Mouse (Mus musculus) Patski (cell line): ENCODE results near the gene Dicer1. TPM values are rescaled to one million over a fixed set of nuclear protein-coding genes. Genes with fewer than 3 reads are reported as not detected.

Experiments
- ATAC-seq: fragments of 100-300 bp; one replicate; pipeline ENCODE4 v1.8.0; 2021
- CTCF ChIA-PET: fragments of 350-600 bp; sonication (Branson Sonifier 250); formaldehyde crosslinking; loops from one replicate; lab custom pipeline; 2022; ENCODE audit warnings: inconsistent platforms; lab: Charles Lee
- POLR2A ChIA-PET: fragments of 350-600 bp; sonication (Branson Sonifier 250); formaldehyde crosslinking; loops from one replicate; lab custom pipeline; 2022; ENCODE audit warnings: antibody characterized with exemption, inconsistent platforms; lab: Charles Lee
- DNase-seq: peaks from one replicate; pipeline ENCODE4 v3.0.0-alpha.2; 2011; ENCODE audit warnings: low read depth, low spot score
- H3K27me3 ChIP-seq: fragments of 371-371 bp; one replicate; pipeline ENCODE4 v1.5.1; 2021
- CTCF ChIP-seq: fragments of 100-300 bp; IDR thresholded peaks from one replicate; pipeline ENCODE4 v1.5.1; 2021
- in situ Hi-C: fragments of 300-500 bp; cut with MboI; formaldehyde crosslinking; loops from 3 replicates; pipeline ENCODE4 v1.11.1; 2018; ENCODE audit warnings: low pct_unique_long_range_greater_than_20kb, mixed read lengths
- polyA plus RNA-seq: library from polyadenylated mRNA; unstranded; gene quantifications from one replicate; pipeline ENCODE4 v1.2.3, GENCODE M21; 2021

The Dicer1 gene
- polyA plus RNA-seq, 1 experiment from 2014 or later = 22.6 TPM

DNA sequence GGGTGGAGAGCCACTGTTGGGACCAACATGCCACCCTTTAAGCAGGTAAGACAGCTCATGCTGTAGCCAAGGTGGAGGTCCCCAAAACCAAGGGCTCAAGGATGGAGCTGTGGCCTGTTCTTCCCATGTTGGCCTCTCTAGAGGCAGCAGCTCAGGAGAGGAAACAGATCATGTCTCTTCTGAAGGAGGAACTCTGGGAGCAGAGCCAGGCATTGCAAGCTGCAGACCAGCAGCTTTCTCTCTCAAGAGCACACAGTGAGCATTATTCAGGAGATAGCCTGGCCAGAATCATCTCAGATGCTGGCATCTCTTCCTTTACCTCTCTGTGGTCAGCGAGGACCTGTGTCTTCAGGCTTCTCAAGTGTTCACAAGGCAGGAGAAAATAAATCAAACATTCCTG, 96.7 kb downstream of the Dicer1 start:
- DNase-seq = no peak
- ChIA-PET CTCF (no interaction called here), POLR2A (no interaction called here)
- peaks cover 17% of the 10 kb centered on the region for H3K27me3 ChIP-seq
- no peak for ATAC-seq
- TF ChIP-seq CTCF = no peak
- in situ Hi-C loops = loop anchor here (25.0 kb wide), 1 partner anchor 193 kb away; the partner anchor contains the start of gene Gsc

DNA sequence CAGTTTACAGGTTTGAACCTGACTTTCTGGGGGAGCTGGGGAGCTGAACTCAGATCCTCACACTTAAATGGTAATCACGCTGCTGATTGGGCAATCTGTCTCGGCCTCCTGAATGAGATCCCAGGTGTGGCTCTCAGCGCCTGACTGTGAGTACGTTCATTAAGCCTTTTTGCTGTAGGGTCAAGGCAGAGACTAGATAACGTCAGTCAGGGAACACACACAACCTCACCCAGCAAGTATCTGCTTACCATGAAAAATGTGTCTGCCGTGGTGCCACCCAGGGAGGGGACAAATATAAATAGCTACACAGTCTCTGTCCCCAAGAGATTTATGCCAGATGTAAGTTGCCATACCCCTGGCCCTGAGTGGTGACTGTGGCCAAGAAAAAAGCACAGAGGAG, 99.7 kb downstream of the Dicer1 start:
- DNase-seq (no peak), ATAC-seq (no peak)
- POLR2A ChIA-PET = no interaction called here
- peaks cover 24% of the 10 kb centered on the region for H3K27me3 ChIP-seq
- TF ChIP-seq CTCF = no peak
- CTCF ChIA-PET = no interaction called here
- in situ Hi-C loops = loop anchor here (25.0 kb wide), 1 partner anchor 190 kb away; the partner anchor contains the start of gene Gsc

DNA sequence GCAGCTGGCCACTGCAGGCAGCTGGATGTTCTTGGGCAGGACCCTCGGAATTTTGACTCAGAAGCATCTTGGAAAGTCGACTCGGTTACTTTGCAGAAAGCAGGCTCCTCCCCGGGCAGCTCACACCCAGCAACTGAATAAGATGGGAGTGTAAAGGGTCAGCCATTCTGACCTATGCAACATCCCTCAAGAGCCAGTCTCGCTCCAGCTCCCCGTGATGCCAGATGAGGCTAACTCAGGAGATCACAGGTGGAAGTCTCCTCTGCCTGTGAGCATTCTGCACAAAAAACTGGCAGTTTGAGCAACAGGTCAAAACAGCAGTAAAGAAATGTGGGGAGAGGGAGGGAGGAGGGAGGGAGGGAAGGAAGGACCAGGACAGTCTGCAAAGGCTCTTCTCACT, 100.5 kb downstream of the Dicer1 start:
- peaks cover 27% of the 10 kb centered on the region for H3K27me3 ChIP-seq
- CTCF ChIA-PET = no interaction called here
- DNase-seq = no peak
- in situ Hi-C loops = loop anchor here (25.0 kb wide), 1 partner anchor 189 kb away; the partner anchor contains the start of gene Gsc
- ATAC-seq = no peak
- POLR2A ChIA-PET = no interaction called here
- TF ChIP-seq CTCF = no peak

DNA sequence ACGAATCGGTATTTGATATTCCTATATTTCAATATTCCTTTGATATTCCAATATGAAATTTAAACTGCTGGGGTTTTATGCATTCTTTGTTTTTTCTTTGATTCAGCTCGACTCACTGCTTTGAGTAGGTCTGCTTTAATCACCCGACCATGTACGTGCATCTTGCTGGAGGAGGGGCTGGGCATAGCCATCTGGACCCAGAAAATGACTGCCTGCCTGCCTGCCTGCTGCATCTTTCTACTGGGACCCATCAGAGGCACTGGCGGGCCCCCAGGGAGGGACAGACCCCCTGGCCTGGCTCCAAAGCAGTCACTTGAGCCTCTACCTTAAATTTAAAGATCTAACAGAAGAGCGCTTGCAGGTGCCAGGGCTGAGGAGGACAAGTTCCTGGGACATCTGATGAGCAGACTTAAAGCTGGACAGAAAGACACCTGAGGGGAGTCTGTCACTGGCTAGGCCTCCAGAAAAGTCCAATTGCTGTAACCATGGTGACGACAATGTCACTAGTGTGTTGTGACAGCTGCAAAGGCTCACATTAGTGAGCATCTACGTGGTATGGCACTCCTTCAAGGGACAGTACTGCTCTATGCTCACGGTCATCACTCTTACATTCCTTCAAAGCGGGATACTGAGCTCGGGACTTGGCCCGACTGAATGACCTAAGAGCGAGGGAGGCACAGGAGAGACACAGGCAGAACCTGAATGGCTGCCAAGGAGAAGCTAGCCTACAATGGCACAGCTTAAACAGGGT, 101.1 kb downstream of the Dicer1 start:
- no peak for DNase-seq
- CTCF ChIA-PET = no interaction called here
- TF ChIP-seq CTCF = no peak
- POLR2A ChIA-PET = no interaction called here
- in situ Hi-C loops = loop anchor here (25.0 kb wide), 1 partner anchor 188 kb away; the partner anchor contains the start of gene Gsc
- ATAC-seq = no peak
- peaks cover 29% of the 10 kb centered on the region for H3K27me3 ChIP-seq

DNA sequence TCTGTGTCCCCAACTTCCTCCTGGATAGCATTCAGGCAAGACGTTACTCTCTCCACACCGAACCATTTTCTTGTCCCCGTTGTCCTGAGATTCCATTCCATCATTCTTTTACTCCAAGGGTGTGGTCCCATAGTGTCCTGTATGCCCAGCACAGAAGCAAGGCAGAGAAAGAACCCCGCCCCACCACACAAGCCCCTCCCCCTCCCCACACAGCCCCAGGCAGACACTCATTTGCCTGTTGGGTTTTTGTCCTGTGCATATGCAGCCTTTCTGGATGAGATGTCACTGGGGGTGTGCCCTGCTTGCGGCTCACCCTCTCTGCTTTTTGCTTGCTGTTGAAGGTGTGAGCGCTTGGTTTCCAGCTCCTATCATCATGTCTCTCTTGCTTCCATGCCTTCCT, 103.4 kb downstream of the Dicer1 start:
- in situ Hi-C loops = no loop called here
- H3K27me3 ChIP-seq = peaks cover 30% of the 10 kb centered on the region
- ATAC-seq (no peak), DNase-seq (no peak)
- no peak for TF ChIP-seq CTCF
- CTCF ChIA-PET = no interaction called here
- POLR2A ChIA-PET = no interaction called here

DNA sequence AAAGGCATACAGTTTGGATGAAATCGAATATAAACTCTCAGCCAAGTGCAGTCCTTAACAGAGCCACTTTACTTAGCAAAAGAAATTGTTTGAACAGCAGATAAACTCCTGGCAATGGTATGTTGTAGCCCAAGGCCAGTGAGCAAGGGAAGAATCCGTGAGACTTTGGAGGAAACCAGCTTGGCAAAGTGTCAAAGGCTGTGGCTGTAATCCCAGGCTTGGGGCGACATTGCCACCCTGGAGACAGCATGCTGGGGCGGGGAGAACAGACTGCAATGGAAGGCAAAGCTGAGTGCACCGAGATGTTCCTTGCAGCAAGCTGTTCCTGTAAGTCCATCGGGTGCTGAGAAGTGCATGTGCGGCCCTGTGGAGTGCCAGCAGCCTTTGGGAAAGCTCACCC, 109.4 kb downstream of the Dicer1 start:
- ChIA-PET CTCF (no interaction called here), POLR2A (no interaction called here)
- ATAC-seq (no peak), DNase-seq (no peak)
- in situ Hi-C loops = no loop called here
- no peak for TF ChIP-seq CTCF
- H3K27me3 ChIP-seq = peaks cover 23% of the 10 kb centered on the region

DNA sequence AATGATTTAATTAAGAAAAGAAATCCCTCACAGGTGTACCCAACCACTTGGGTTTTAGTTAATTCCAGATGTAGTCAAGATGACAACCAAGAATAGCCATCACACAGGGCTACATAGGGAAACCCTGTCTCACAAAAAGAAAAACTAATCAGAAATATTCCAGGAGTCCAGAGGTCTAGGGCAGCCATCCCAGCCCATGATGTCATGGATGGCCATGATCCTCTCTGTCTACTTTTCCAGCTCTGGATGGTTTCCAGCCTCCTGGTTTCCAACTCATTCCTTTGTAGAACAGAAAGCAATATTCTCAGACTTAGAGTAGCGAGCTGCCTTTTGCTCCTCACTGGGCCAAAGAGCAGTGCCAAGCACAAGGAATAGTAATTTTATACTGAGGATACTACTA, 110.8 kb downstream of the Dicer1 start:
- DNase-seq = no peak
- ATAC-seq = no peak
- CTCF ChIA-PET = no interaction called here
- POLR2A ChIA-PET = no interaction called here
- in situ Hi-C loops = no loop called here
- TF ChIP-seq CTCF = no peak
- H3K27me3 ChIP-seq = peaks cover 26% of the 10 kb centered on the region

DNA sequence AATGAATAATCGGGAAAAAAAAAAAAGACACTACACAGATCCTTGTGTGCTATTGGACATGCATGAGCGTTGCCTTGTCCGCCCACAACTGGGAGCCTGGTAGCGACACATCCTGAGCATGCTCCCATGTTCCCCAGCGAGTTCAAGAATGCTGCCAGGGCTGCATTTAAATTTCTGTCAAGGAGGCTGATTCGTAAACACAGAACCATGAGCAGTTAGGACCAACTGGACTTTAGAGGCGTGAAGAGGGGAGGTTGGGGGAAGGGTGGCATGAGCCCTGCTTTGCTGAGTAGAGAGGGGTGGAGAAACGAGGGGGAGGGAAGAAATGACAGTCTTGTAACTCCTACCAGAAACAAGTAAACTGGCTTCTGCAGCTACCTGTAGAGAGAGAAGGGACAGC, 113.6 kb downstream of the Dicer1 start:
- no peak for ATAC-seq
- no peak for TF ChIP-seq CTCF
- in situ Hi-C loops = no loop called here
- ChIA-PET POLR2A (no interaction called here), CTCF (no interaction called here)
- H3K27me3 ChIP-seq = peaks cover 38% of the 10 kb centered on the region
- no peak for DNase-seq

Other genes with a start within 250 kb of the Dicer1 start
- 43.8 TPM for gene Clmn, start 113.1 kb upstream of the Dicer1 start, polyA plus RNA-seq